Mouse (Mus musculus) stomach, embryonic 15.5 days (tissue): ENCODE data around the gene Spata13. TPM values are rescaled to one million over a fixed set of nuclear protein-coding genes. Genes with fewer than 3 reads are reported as not detected.

Source experiments
- ATAC-seq: fragments of 200-750 bp; cut with Nextera tagmentation; 2 replicates; pipeline ENCODE4 v1.8.0; 2017; ENCODE audit warnings: low read depth, moderate number of reproducible peaks, moderate TSS enrichment; ENCODE audit not compliant: insufficient read depth, low FRiP score
- H3K27ac ChIP-seq: fragments of 300-500 bp; sonication (generic); 2 replicates; pipeline ENCODE4 v1.5.1; 2015; ENCODE audit warnings: mild to moderate bottlenecking, inconsistent platforms
- H3K27me3 ChIP-seq: fragments of 300-500 bp; sonication (generic); replicated peaks from 2 replicates; pipeline ENCODE4 v1.6.1; 2015; ENCODE audit warnings: inconsistent platforms
- H3K36me3 ChIP-seq: fragments of 300-500 bp; sonication (generic); 2 replicates; pipeline ENCODE4 v1.6.1; 2015; ENCODE audit warnings: inconsistent platforms
- H3K4me1 ChIP-seq: fragments of 300-500 bp; sonication (generic); 2 replicates; pipeline ENCODE4 v1.6.1; 2015; ENCODE audit warnings: inconsistent platforms
- H3K4me2 ChIP-seq: fragments of 300-500 bp; sonication (generic); 2 replicates; pipeline ENCODE4 v1.6.1; 2015; ENCODE audit warnings: mild to moderate bottlenecking, inconsistent platforms
- H3K4me3 ChIP-seq: fragments of 300-500 bp; sonication (generic); replicated peaks from 2 replicates; pipeline ENCODE4 v1.5.1; 2015; ENCODE audit warnings: inconsistent platforms
- H3K9ac ChIP-seq: fragments of 300-500 bp; sonication (generic); 2 replicates; pipeline ENCODE4 v1.6.1; 2015; ENCODE audit warnings: inconsistent platforms
- H3K9me3 ChIP-seq: fragments of 300-500 bp; sonication (generic); 2 replicates; pipeline ENCODE4 v1.6.1; 2016; ENCODE audit warnings: inconsistent platforms
- WGBS: fragments of 180-500 bp; shearing (Covaris S2); methylation state at CpG from one replicate; pipeline ENCODE4 v1.1.7; 2015; 5-methylcytosine and 5-hydroxymethylcytosine counted together
- polyA plus RNA-seq: library from polyadenylated mRNA; unstranded; fragments of >200 nt; fragmentation: Nextera tagmentation; extraction: Ambion mirVana; gene quantifications from 2 replicates; pipeline ENCODE4 v1.2.1, GENCODE M21; 2015

Gene Spata13
- polyA plus RNA-seq, 1 experiment from 2014 or later, result 21.5 TPM

- H3K4me3 ChIP-seq, result peak overlapping the region; percentile 33
- H3K27ac ChIP-seq, result no peak overlapping the region
- 4% methylated on average over 8 of the region's 8 CpGs for WGBS
- H3K9me3 ChIP-seq, result no peaks in the 10 kb centered on the region
- H3K27me3 ChIP-seq, result no peaks in the 10 kb centered on the region
- peak overlapping the region; percentile 62 for H3K4me2 ChIP-seq
- peak; percentile 53; the same call in 1 of the 2 replicates for ATAC-seq
- H3K9ac ChIP-seq, result no peak overlapping the region
- no peaks in the 10 kb centered on the region for H3K4me1 ChIP-seq
- H3K36me3 ChIP-seq, result no peaks in the 10 kb centered on the region
These were observed 137.3 kb downstream of the Spata13 start for GRCm38 (mm10) chr14:60771057-60771456.

GRCm38 (mm10) chr14:60773476-60773875, 139.7 kb downstream of the Spata13 start:
- WGBS, result 75% methylated on average over 2 of the region's 2 CpGs
- ATAC-seq, result no peak
- no peak overlapping the region for H3K4me3 ChIP-seq

DNA sequence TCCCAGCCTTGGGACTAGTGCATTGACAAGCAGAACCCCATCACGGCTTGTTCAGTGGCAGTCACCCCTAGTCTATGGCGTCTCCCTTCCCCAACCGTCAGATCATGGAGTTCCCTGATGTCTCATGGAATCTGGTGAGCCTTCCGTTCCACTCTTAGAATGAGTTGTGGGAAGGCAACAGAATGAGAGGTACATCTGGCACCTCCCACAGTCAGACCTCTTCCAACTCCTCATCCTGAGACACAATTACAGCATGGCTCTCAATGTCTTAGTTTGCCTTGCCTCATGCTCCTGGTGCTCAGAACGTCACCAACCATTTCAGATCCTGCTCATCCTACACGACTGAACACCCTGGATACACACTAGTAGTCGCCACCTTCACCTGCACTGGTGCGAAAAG, 142.7 kb downstream of the Spata13 start:
- no peak for ATAC-seq
- Histone ChIP-seq H3K36me3 (no peaks in the 10 kb centered on the region), H3K27ac (no peak overlapping the region), H3K27me3 (no peaks in the 10 kb centered on the region), H3K9me3 (no peaks in the 10 kb centered on the region), H3K4me2 (no peak overlapping the region), H3K9ac (no peak overlapping the region), H3K4me1 (no peaks in the 10 kb centered on the region), H3K4me3 (no peak overlapping the region)
- WGBS, result 82% methylated on average over 8 of the region's 8 CpGs

More at GRCm38 (mm10) chr14:60773476-60773875, 139.7 kb downstream of the Spata13 start:
- no peaks in the 10 kb centered on the region for H3K27me3 ChIP-seq
- no peak overlapping the region for H3K27ac ChIP-seq
- no peak overlapping the region for H3K4me2 ChIP-seq
- no peaks in the 10 kb centered on the region for H3K9me3 ChIP-seq
- H3K9ac ChIP-seq, result no peak overlapping the region
- H3K36me3 ChIP-seq, result no peaks in the 10 kb centered on the region
- no peaks in the 10 kb centered on the region for H3K4me1 ChIP-seq

- Histone ChIP-seq H3K4me2 (no peak overlapping the region), H3K9me3 (no peaks in the 10 kb centered on the region), H3K4me3 (no peak overlapping the region), H3K9ac (no peak overlapping the region), H3K4me1 (no peaks in the 10 kb centered on the region), H3K27me3 (no peaks in the 10 kb centered on the region), H3K27ac (no peak overlapping the region), H3K36me3 (no peaks in the 10 kb centered on the region)
- 84% methylated on average over 5 of the region's 5 CpGs for WGBS
- ATAC-seq, result no peak
These were observed 143.7 kb downstream of the Spata13 start for GRCm38 (mm10) chr14:60777485-60777919.

DNA sequence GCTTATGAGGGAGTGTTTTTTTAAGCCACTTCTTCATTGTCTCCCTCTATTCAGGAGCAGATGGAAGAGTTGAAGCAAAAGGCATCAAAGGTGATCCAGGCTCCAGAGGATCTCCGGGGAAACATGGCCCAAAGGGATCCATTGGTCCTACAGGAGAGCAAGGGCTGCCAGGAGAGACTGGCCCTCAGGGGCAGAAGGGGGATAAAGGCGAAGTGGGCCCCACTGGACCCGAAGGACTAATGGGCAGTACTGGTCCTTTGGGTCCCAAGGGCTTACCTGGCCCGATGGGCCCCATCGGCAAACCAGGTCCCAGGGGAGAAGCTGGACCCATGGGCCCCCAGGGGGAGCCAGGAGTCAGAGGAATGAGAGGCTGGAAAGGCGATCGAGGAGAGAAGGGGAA, 145.4 kb downstream of the Spata13 start:
- no peak overlapping the region for H3K4me2 ChIP-seq
- H3K36me3 ChIP-seq, result no peaks in the 10 kb centered on the region
- 86% methylated on average over 7 of the region's 7 CpGs for WGBS
- H3K27me3 ChIP-seq, result no peaks in the 10 kb centered on the region
- H3K9ac ChIP-seq, result no peak overlapping the region
- ATAC-seq, result no peak
- no peak overlapping the region for H3K4me3 ChIP-seq
- H3K4me1 ChIP-seq, result no peaks in the 10 kb centered on the region
- H3K27ac ChIP-seq, result no peak overlapping the region
- H3K9me3 ChIP-seq, result no peaks in the 10 kb centered on the region

DNA sequence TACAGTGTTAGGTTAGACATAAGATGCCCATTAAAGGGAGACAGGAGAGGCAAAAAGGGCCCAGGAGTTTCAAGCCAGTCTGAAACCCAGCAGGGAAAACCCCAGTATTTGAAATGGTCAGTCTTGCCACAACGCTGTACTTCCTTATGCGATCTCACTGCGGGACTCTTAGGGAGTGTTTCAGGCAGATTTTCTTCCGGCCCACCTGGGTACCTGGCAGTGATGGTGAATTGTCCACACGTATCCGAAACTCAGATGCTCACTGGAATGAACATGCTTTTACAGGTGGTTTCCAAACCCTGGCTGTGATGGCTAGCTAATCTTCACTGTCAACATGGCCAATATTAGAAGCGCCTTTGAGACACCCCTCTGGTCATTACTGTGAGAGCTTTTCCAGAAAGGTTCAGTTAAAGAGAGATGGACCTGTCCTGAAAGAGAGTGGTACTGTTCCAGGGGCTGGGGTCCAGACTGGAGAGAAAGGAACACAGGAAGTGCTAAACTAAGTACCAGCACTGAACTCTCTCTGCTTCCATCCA, 148.4 kb downstream of the Spata13 start:
- H3K27me3 ChIP-seq, result no peaks in the 10 kb centered on the region
- no peak overlapping the region for H3K4me2 ChIP-seq
- H3K9ac ChIP-seq, result no peak overlapping the region
- H3K36me3 ChIP-seq, result no peaks in the 10 kb centered on the region
- H3K4me3 ChIP-seq, result no peak overlapping the region
- no peaks in the 10 kb centered on the region for H3K9me3 ChIP-seq
- H3K27ac ChIP-seq, result no peak overlapping the region
- ATAC-seq, result no peak
- H3K4me1 ChIP-seq, result 0 out of 2 replicates have a peak, but pooled peaks cover 3% of the 10 kb centered on the region
- WGBS, result 30% methylated on average over 7 of the region's 7 CpGs

DNA sequence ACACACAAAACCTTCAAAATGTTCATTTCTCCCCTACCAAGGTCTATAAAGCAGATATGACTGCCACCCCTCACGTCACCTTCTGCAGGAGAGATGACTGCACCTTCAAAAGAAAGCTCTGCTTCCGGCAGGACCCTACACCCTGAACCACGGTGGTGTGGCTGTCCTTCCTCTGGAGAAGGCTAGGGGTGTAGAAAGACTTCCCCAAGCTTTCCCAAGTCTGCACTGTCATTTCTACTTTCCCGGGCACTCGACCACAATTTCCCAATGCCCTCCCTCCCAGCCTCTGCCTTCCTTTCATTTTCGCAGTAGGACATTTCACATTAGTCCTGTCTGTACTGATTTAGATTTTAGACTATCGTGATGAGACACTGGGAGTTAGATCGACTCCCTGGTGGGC, 149.4 kb downstream of the Spata13 start:
- 48% methylated on average over 8 of the region's 8 CpGs for WGBS
- Histone ChIP-seq H3K36me3 (no peaks in the 10 kb centered on the region; the same call in 1 of the 2 replicates), H3K27me3 (no peaks in the 10 kb centered on the region), H3K9me3 (no peaks in the 10 kb centered on the region), H3K9ac (no peak overlapping the region), H3K4me2 (no peak overlapping the region), H3K4me3 (no peak overlapping the region), H3K27ac (no peak overlapping the region), H3K4me1 (0 out of 2 replicates have a peak, but pooled peaks cover 3% of the 10 kb centered on the region)
- no peak for ATAC-seq

GRCm38 (mm10) chr14:60784427-60785315, 150.9 kb downstream of the Spata13 start, which contains the start of gene Mipep:
TSS of gene Mipep (plus strand) at chr14:60784573.
- WGBS, result under 1% methylated on average over 61 of the region's 61 CpGs
- Histone ChIP-seq H3K4me1 (0 out of 2 replicates have a peak, but pooled peaks cover 3% of the 10 kb centered on the region), H3K27me3 (no peaks in the 10 kb centered on the region), H3K4me3 (peak within 1 kb of the TSS; percentile 84), H3K27ac (no peak within 1 kb of the TSS; the same call in 1 of the 2 replicates), H3K4me2 (peak within 1 kb of the TSS; percentile 82), H3K9ac (peak within 1 kb of the TSS; percentile 52), H3K9me3 (no peaks in the 10 kb centered on the region), H3K36me3 (no peaks in the 10 kb centered on the region; the same call in 1 of the 2 replicates)
- peak; percentile 84 for ATAC-seq

DNA sequence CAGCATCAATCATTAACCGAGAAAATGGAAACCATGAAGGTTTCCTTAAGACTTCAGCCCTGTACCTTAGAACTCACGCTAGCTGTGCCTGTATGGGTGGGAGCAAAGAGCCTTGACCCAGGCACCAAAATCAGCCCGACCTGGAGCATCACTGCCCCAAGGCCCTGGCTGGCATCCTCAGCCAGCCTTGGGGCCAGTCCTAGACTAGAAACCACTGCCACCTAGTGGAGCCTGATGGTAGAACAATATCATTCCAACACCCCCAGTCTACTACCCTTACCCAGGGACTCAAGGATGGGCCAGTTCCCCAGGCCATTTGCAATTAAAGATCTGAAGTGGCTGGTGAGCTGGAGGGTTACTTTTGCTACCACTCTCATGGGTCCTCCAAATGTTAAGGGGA, 156.3 kb downstream of the Spata13 start:
- ATAC-seq, result no peak
- Histone ChIP-seq H3K9ac (no peak overlapping the region), H3K9me3 (no peaks in the 10 kb centered on the region), H3K4me3 (no peak overlapping the region), H3K36me3 (peaks cover 10% of the 10 kb centered on the region; the same call in 1 of the 2 replicates), H3K4me1 (0 out of 2 replicates have a peak, but pooled peaks cover 1% of the 10 kb centered on the region), H3K4me2 (no peak overlapping the region), H3K27me3 (no peaks in the 10 kb centered on the region), H3K27ac (no peak overlapping the region)
- 41% methylated on average over 3 of the region's 3 CpGs for WGBS

DNA sequence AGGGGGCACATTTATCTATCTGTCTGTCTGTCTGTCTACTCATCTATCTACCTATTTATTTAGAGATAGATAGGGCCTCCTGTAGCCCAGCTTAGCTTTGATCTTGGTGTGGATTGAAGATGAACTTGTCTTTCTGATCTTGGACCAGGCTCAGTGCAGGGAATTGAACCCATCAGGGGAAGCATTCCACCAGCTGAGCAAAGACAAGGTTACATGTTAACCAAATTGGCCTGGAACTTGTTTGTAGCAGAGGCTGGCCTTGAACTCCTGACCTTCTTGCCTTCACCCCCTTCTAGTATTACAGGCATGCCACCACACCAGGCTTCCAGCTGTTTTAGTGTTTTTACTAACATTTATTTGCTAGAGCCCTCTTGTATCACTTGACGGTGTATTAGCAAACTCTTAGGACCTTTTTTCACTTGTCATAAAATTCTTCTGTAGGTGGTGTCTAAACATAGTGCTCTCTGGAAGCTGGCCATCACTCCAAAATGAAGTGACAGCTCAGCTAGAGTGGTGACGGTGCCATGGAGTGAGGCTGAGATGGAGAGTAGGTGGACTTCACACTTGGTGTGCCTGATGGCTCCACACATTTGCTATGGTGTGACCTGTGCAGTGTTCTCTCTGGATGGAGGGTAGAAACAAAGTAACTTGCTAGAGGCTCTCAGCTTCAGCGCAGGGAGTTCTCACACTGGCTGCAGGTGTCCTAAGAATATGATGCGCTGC, 163.0 kb downstream of the Spata13 start:
- no peak for ATAC-seq
- H3K4me2 ChIP-seq, result no peak overlapping the region
- H3K27ac ChIP-seq, result no peak overlapping the region
- H3K9me3 ChIP-seq, result no peaks in the 10 kb centered on the region
- no peak overlapping the region for H3K4me3 ChIP-seq
- H3K9ac ChIP-seq, result no peak overlapping the region
- 0 out of 2 replicates have a peak, but pooled peaks cover 4% of the 10 kb centered on the region for H3K36me3 ChIP-seq
- no peaks in the 10 kb centered on the region for H3K27me3 ChIP-seq
- H3K4me1 ChIP-seq, result no peaks in the 10 kb centered on the region
- 83% methylated on average over 4 of the region's 4 CpGs for WGBS

DNA sequence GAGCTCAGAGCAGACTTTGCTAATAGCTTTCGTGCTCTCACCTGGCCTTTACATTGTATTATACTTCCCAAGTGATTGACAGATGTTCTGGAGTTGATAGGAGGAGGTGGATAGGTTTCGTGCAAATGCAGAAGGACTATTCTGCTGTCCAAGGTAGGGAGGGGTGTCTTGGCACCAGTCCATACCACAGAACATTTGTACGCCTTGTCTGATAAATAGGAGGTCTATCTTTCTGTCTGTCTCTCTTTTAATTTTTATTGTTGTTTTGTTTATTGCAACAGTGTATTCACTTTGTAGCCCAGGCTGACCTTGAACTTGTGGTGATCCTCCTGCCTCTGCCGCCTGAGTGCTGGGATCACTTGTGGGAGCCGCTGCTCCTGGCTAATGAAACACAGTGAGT, 163.8 kb downstream of the Spata13 start:
- no peaks in the 10 kb centered on the region for H3K9me3 ChIP-seq
- no peak overlapping the region for H3K27ac ChIP-seq
- no peak overlapping the region for H3K4me2 ChIP-seq
- no peaks in the 10 kb centered on the region for H3K4me1 ChIP-seq
- no peak for ATAC-seq
- 83% methylated on average over 5 of the region's 5 CpGs for WGBS
- H3K27me3 ChIP-seq, result no peaks in the 10 kb centered on the region
- no peak overlapping the region for H3K9ac ChIP-seq
- 0 out of 2 replicates have a peak, but pooled peaks cover 4% of the 10 kb centered on the region for H3K36me3 ChIP-seq
- no peak overlapping the region for H3K4me3 ChIP-seq
